Mouse (Mus musculus) midbrain, postnatal 0 days (tissue): ENCODE measurements around the gene Adh6a. TPM values are rescaled to one million over a fixed set of nuclear protein-coding genes. Genes with fewer than 3 reads are reported as not detected.

Experiments
- ATAC-seq: fragments of 200-750 bp; cut with Nextera tagmentation; 2 replicates; pipeline ENCODE4 v1.8.0; 2017; ENCODE audit warnings: moderate number of reproducible peaks, mild to moderate bottlenecking, moderate TSS enrichment, moderate library complexity; ENCODE audit not compliant: low FRiP score
- DNase-seq: peaks from one replicate; pipeline ENCODE4 v3.0.0-alpha.2; 2015; ENCODE audit warnings: low spot score
- H3K27ac ChIP-seq: fragments of 300-500 bp; sonication (generic); 2 replicates; pipeline ENCODE4 v1.5.1; 2014; ENCODE audit warnings: low read depth, mild to moderate bottlenecking, low read length, mixed read lengths
- H3K27me3 ChIP-seq: fragments of 300-500 bp; sonication (generic); 2 replicates; pipeline ENCODE4 v1.6.1; 2014; ENCODE audit warnings: low read length, control low read depth, mixed read lengths; ENCODE audit not compliant: insufficient read depth
- H3K36me3 ChIP-seq: fragments of 300-500 bp; sonication (generic); 2 replicates; pipeline ENCODE4 v1.6.1; 2014; ENCODE audit warnings: low read length, control low read depth, mixed read lengths; ENCODE audit not compliant: insufficient read depth
- H3K4me1 ChIP-seq: fragments of 300-500 bp; sonication (generic); 2 replicates; pipeline ENCODE4 v1.6.1; 2014; ENCODE audit warnings: mild to moderate bottlenecking, control low read depth, antibody characterized with exemption, low read length, mixed read lengths; ENCODE audit not compliant: insufficient read depth
- H3K4me2 ChIP-seq: fragments of 300-500 bp; sonication (generic); 2 replicates; pipeline ENCODE4 v1.6.1; 2014; ENCODE audit warnings: low read depth, mild to moderate bottlenecking, low read length, mixed read lengths; ENCODE audit not compliant: poor library complexity, severe bottlenecking
- H3K4me3 ChIP-seq: fragments of 300-500 bp; sonication (generic); 2 replicates; pipeline ENCODE4 v1.5.1; 2014; ENCODE audit warnings: low read depth, mild to moderate bottlenecking, low read length, moderate library complexity
- H3K9ac ChIP-seq: fragments of 300-500 bp; sonication (generic); replicated peaks from 2 replicates; pipeline ENCODE4 v1.6.1; 2014; ENCODE audit warnings: mild to moderate bottlenecking, low read length, moderate library complexity, mixed read lengths; ENCODE audit not compliant: poor library complexity, severe bottlenecking
- H3K9me3 ChIP-seq: fragments of 300-500 bp; sonication (generic); 2 replicates; pipeline ENCODE4 v1.6.1; 2016; ENCODE audit warnings: low read length, control low read depth
- CTCF ChIP-seq: IDR thresholded peaks from 2 replicates; pipeline ENCODE4 v1.5.1; 2016; ENCODE audit warnings: antibody characterized with exemption, mild to moderate bottlenecking
- WGBS: fragments of 180-500 bp; shearing (Covaris S2); extraction: QIAGEN DNeasy Blood & Tissue Kit; methylation state at CpG from one replicate; pipeline ENCODE4 v1.1.7; 2014; 5-methylcytosine and 5-hydroxymethylcytosine counted together
- polyA plus RNA-seq: library from polyadenylated mRNA; unstranded; fragments of >200 nt; fragmentation: Nextera tagmentation; extraction: Ambion mirVana; gene quantifications from 2 replicates; pipeline ENCODE4 v1.2.1, GENCODE M21; 2015
- total RNA-seq: library from RNA; depleted of rRNA; stranded (reverse); fragments of >200 nt; gene quantifications from 2 replicates; pipeline ENCODE4 v1.2.3, GENCODE M21; 2014

Gene Adh6a
- total and polyA plus RNA-seq, 2 experiments from 2014 or later, result not detected

GRCm38 (mm10) chr3:138293298-138293895 is 19.7 kb upstream of the Adh6a start:
- no peak for ATAC-seq
- DNase-seq, result no peak

GRCm38 (mm10) chr3:138300130-138300529 is 13.0 kb upstream of the Adh6a start:
- Histone ChIP-seq H3K27ac (no peak overlapping the region), H3K4me1 (no peaks in the 10 kb centered on the region), H3K4me3 (no peak overlapping the region), H3K9ac (no peak overlapping the region), H3K27me3 (no peaks in the 10 kb centered on the region), H3K9me3 (peaks cover 8% of the 10 kb centered on the region; the same call in 1 of the 2 replicates), H3K36me3 (no peaks in the 10 kb centered on the region), H3K4me2 (no peak overlapping the region)
- no peak for ATAC-seq
- no peak for DNase-seq
- TF ChIP-seq CTCF, result no peak
- 94% methylated on average over 9 of the region's 9 CpGs for WGBS

More at GRCm38 (mm10) chr3:138293298-138293895, 19.7 kb upstream of the Adh6a start:
- TF ChIP-seq CTCF, result no peak
- WGBS, result 87% methylated on average over 7 of the region's 7 CpGs
- Histone ChIP-seq H3K36me3 (no peaks in the 10 kb centered on the region), H3K4me1 (no peaks in the 10 kb centered on the region), H3K27ac (no peak overlapping the region), H3K4me3 (no peak overlapping the region), H3K9me3 (peaks cover 8% of the 10 kb centered on the region; the same call in 1 of the 2 replicates), H3K27me3 (no peaks in the 10 kb centered on the region), H3K9ac (no peak overlapping the region), H3K4me2 (no peak overlapping the region)

- no peak overlapping the region for H3K4me3 ChIP-seq
- H3K9ac ChIP-seq, result no peak overlapping the region
- H3K36me3 ChIP-seq, result no peaks in the 10 kb centered on the region
- ATAC-seq (no peak), DNase-seq (no peak)
- H3K9me3 ChIP-seq, result peaks cover 5% of the 10 kb centered on the region; the same call in 1 of the 2 replicates
- H3K27me3 ChIP-seq, result no peaks in the 10 kb centered on the region
- 0 out of 2 replicates have a peak, but pooled peaks cover 7% of the 10 kb centered on the region for H3K4me1 ChIP-seq
- H3K27ac ChIP-seq, result no peak overlapping the region
- WGBS, result 64% methylated on average over 4 of the region's 4 CpGs
- TF ChIP-seq CTCF, result no peak
- H3K4me2 ChIP-seq, result no peak overlapping the region
These were observed 10.4 kb upstream of the Adh6a start for GRCm38 (mm10) chr3:138302676-138303075.

- 90% methylated on average over 6 of the region's 6 CpGs for WGBS
- no peak overlapping the region for H3K4me3 ChIP-seq
- H3K9me3 ChIP-seq, result no peaks in the 10 kb centered on the region
- no peak for TF ChIP-seq CTCF
- H3K27ac ChIP-seq, result no peak overlapping the region
- H3K4me1 ChIP-seq, result 0 out of 2 replicates have a peak, but pooled peaks cover 7% of the 10 kb centered on the region
- DNase-seq (no peak), ATAC-seq (no peak)
- no peaks in the 10 kb centered on the region for H3K36me3 ChIP-seq
- no peaks in the 10 kb centered on the region for H3K27me3 ChIP-seq
- no peak overlapping the region for H3K9ac ChIP-seq
- H3K4me2 ChIP-seq, result no peak overlapping the region
These were observed 9.2 kb upstream of the Adh6a start for GRCm38 (mm10) chr3:138303771-138304488.

- H3K27me3 ChIP-seq, result no peaks in the 10 kb centered on the region
- no peak overlapping the region for H3K27ac ChIP-seq
- ATAC-seq, result no peak
- H3K4me3 ChIP-seq, result no peak overlapping the region
- no peaks in the 10 kb centered on the region for H3K9me3 ChIP-seq
- H3K36me3 ChIP-seq, result no peaks in the 10 kb centered on the region
- DNase-seq, result no peak
- 48% methylated on average over 4 of the region's 4 CpGs for WGBS
- H3K4me2 ChIP-seq, result no peak overlapping the region
- TF ChIP-seq CTCF, result no peak
- no peak overlapping the region for H3K9ac ChIP-seq
- H3K4me1 ChIP-seq, result 0 out of 2 replicates have a peak, but pooled peaks cover 7% of the 10 kb centered on the region
These were observed 8.6 kb upstream of the Adh6a start for GRCm38 (mm10) chr3:138304489-138304871.
